Mouse (Mus musculus) bone marrow macrophage, adult 2 months (primary cell): ENCODE data around the gene Ncf2.

ENCODE experiments used
- CTCF ChIP-seq: IDR thresholded peaks from 2 replicates; pipeline ENCODE4 v1.5.1; 2012; ENCODE audit warnings: low read depth, mild to moderate bottlenecking, low read length, moderate library complexity
- POLR2A ChIP-seq: IDR thresholded peaks from 2 replicates; pipeline ENCODE4 v1.6.1; 2012; ENCODE audit warnings: mild to moderate bottlenecking, low read depth, low read length, borderline replicate concordance

- TF ChIP-seq CTCF (no peak), POLR2A (no peak)
Measured at GRCm38 (mm10) chr1:152767749-152768488, 32.1 kb upstream of the Ncf2 start.
